Mouse (Mus musculus) liver, postnatal 0 days (tissue): ENCODE results near the gene Cth.

Experiments
- CTCF ChIP-seq: sonication (generic); IDR thresholded peaks from 2 replicates; pipeline ENCODE4 v1.5.1; 2016; ENCODE audit warnings: antibody characterized with exemption, low read depth
- EP300 ChIP-seq: IDR thresholded peaks from 2 replicates; pipeline ENCODE4 v1.6.1; 2016; ENCODE audit warnings: antibody characterized with exemption, low read depth, mild to moderate bottlenecking

- no peak for TF ChIP-seq CTCF
- TF ChIP-seq EP300 = no peak
These were observed 8.5 kb downstream of the Cth start for GRCm38 (mm10) chr3:157916336-157916735.
